Mouse (Mus musculus): ENCODE measurements at regions not wholly inside any gene's neighbourhood (a gene's known extent, or its start where the extent isn't known, plus 50 kb on each side); places are given as distances from the start of the nearest gene placed in this dataset.

GRCm38 (mm10) chr15:24968636-24969317 lies 444.8 kb downstream of the Basp1 start:
- DNase-seq, result no peak

- DNase-seq, result no peak
These were observed 483.8 kb downstream of the Basp1 start for GRCm38 (mm10) chr15:24929742-24930141.

- no peak for DNase-seq
These were observed 501.7 kb downstream of the Basp1 start for GRCm38 (mm10) chr15:24911866-24912265.

GRCm38 (mm10) chr15:24911466-24911865 lies 502.1 kb downstream of the Basp1 start:
- peak; percentile 9 for DNase-seq

- DNase-seq, result peak; percentile 23
These were observed 506.6 kb downstream of the Basp1 start for GRCm38 (mm10) chr15:24906957-24907356.

- no peak for DNase-seq
These were observed 534.7 kb downstream of the Basp1 start for GRCm38 (mm10) chr15:24878846-24879245.

GRCm38 (mm10) chr15:24877711-24878598 lies 535.6 kb downstream of the Basp1 start:
- DNase-seq, result peak; percentile 35

GRCm38 (mm10) chr15:24876157-24876731 lies 537.3 kb downstream of the Basp1 start:
- no peak for DNase-seq

GRCm38 (mm10) chr15:24840271-24840670 lies 573.3 kb downstream of the Basp1 start:
- no peak for DNase-seq

GRCm38 (mm10) chr15:24838390-24838789 lies 575.2 kb downstream of the Basp1 start:
- DNase-seq, result no peak

GRCm38 (mm10) chr15:24827881-24828280 lies 585.7 kb downstream of the Basp1 start:
- no peak for DNase-seq

GRCm38 (mm10) chr15:24827259-24827658 lies 586.3 kb downstream of the Basp1 start:
- DNase-seq, result no peak

- peak; percentile 5 for DNase-seq
These were observed 616.7 kb downstream of the Basp1 start for GRCm38 (mm10) chr15:24796836-24797235.

- DNase-seq, result no peak
These were observed 620.2 kb downstream of the Basp1 start for GRCm38 (mm10) chr15:24793381-24793780.

GRCm38 (mm10) chr15:24786336-24786735 lies 627.2 kb downstream of the Basp1 start:
- DNase-seq, result peak; percentile 20

GRCm38 (mm10) chr15:24778234-24778633 lies 635.3 kb downstream of the Basp1 start:
- DNase-seq, result no peak

GRCm38 (mm10) chr15:24751480-24752157 lies 661.9 kb downstream of the Basp1 start:
- peak; percentile 29 for DNase-seq

- peak; percentile 14 for DNase-seq
These were observed 670.3 kb downstream of the Basp1 start for GRCm38 (mm10) chr15:24743240-24743639.

GRCm38 (mm10) chr15:24725170-24725569 lies 688.4 kb downstream of the Basp1 start:
- DNase-seq, result no peak

- DNase-seq, result peak; percentile 62
These were observed 688.9 kb downstream of the Basp1 start for GRCm38 (mm10) chr15:24724664-24725063.

- no peak for DNase-seq
These were observed 693.2 kb downstream of the Basp1 start for GRCm38 (mm10) chr15:24720346-24720745.

GRCm38 (mm10) chr15:24682167-24682566 lies 731.4 kb downstream of the Basp1 start:
- DNase-seq, result no peak

- no peak for DNase-seq
These were observed 764.6 kb downstream of the Basp1 start for GRCm38 (mm10) chr15:24648938-24649337.

Measured in embryo, embryonic 11 days (tissue).